Mouse (Mus musculus): ENCODE results near the gene Plekhg6.

GRCm38 (mm10) chr6:125340244-125340643, 40.3 kb downstream of the Plekhg6 start:
- TF ChIP-seq CTCF (IDR thresholded peaks at IDR 0.05; ENCODE audit: low read depth) (no peak), EP300 (IDR thresholded peaks at IDR 0.05; ENCODE audit: low read depth) (no peak)
